Mouse (Mus musculus): ENCODE data around the gene Akt1. TPM values are rescaled to one million over a fixed set of nuclear protein-coding genes. Genes with fewer than 3 reads are reported as not detected.

Gene Akt1
- polyA plus RNA-seq (2012; rRNA removed), result 105 and 137 TPM in 2 replicates

DNA sequence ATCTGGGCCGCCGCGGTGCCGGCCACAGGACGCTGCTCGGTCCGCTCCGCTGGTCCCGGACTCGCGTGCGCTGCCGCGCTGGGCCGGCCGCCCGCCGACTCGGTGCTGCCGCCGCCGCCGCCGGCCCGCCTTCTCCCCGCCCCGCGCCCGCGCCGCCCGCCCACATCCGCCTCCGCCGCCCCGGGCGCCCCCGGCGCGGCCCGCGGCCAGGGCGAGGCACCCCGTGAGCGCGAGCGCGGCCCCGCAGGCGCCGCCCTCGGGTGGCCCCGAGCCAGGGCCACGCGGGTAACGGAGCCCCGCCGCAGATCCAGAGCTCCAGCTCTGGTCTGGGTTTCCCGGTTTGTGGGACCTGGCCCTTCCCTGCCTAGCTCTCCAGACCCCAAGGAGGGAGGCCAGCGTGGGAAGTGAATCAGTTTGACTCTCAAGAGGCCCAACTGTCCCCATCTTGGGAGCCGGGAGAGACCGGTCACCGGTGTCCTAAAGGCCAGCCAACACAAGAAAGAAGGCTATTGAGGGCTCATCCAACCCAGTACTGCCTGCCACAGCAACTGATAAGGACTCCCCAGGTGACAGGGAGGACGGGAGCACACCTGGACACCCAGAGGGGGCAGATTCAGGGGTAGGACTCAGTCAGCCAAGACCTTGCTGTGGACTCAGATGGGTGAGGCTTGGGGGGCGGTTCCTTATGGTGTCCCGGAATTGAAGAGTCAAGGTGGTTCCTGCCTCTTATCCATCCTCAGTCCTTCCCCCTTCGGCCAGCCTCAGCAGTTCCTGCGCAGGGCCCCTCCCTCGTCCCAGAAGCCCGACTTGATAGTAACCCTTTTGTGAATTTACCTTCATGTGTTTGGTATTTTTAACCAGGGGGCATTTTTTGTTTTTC, at the start of gene Akt1:
Gene Akt1, minus strand, starts transcription at position 753 of the 880 bp plus-strand sequence.
- H3K4me1 ChIP-seq (ENCODE audit: control insufficient read depth, insufficient read depth, insufficient read length), result peaks cover 17% of the 10 kb centered on the region
- 8% methylated on average over 70 of the region's 70 CpGs for WGBS
- peak within 1 kb of the TSS; percentile 89 for H3K27ac ChIP-seq (ENCODE audit: insufficient read depth, low read length)
- no peak for TF ChIP-seq CTCF (IDR thresholded peaks at IDR 0.05; ENCODE audit: extremely low read depth, insufficient read depth, insufficient read length, insufficient replicate concordance)
- peak; percentile 10; the same call in 1 of the 2 replicates for TF ChIP-seq POLR2A (IDR thresholded peaks at IDR 0.05; ENCODE audit: low read depth, low read length)
- peak within 1 kb of the TSS; percentile 72 for H3K4me3 ChIP-seq (ENCODE audit: extremely low read depth, insufficient read depth, insufficient read length)
- peaks cover 5% of the 10 kb centered on the region for H3K27me3 ChIP-seq (ENCODE audit: control insufficient read depth, insufficient read depth, low read length)
- peaks cover 3% of the 10 kb centered on the region; the same call in 1 of the 2 replicates for H3K36me3 ChIP-seq (ENCODE audit: control insufficient read depth, insufficient read depth, low read length)
- peak in 1 of 2 experiments; percentile 40 for DNase-seq (ENCODE audit: low read depth in 1 of 2, low spot score in 2 of 2)

GRCm38 (mm10) chr12:112724077-112724805, 49.6 kb upstream of the Akt1 start:
- Histone ChIP-seq H3K4me1 (ENCODE audit: control insufficient read depth, insufficient read depth, insufficient read length) (peaks cover 5% of the 10 kb centered on the region; the same call in 1 of the 2 replicates), H3K27ac (ENCODE audit: insufficient read depth, low read length) (no peak overlapping the region), H3K4me3 (ENCODE audit: extremely low read depth, insufficient read depth, insufficient read length) (no peak overlapping the region), H3K36me3 (ENCODE audit: control insufficient read depth, insufficient read depth, low read length) (no peaks in the 10 kb centered on the region), H3K27me3 (ENCODE audit: control insufficient read depth, insufficient read depth, low read length) (peaks cover 7% of the 10 kb centered on the region; the same call in 1 of the 2 replicates)
- TF ChIP-seq CTCF (IDR thresholded peaks at IDR 0.05; ENCODE audit: extremely low read depth, insufficient read depth, insufficient read length, insufficient replicate concordance) (peak; percentile 29; the same call in 1 of the 2 replicates), POLR2A (IDR thresholded peaks at IDR 0.05; ENCODE audit: low read depth, low read length) (no peak)
- DNase-seq (ENCODE audit: low read depth in 1 of 2, low spot score in 2 of 2), result peak; percentile 61 to 72
- WGBS, result 83% methylated on average over 11 of the region's 11 CpGs

- Histone ChIP-seq H3K4me3 (ENCODE audit: extremely low read depth, insufficient read depth, insufficient read length) (no peak overlapping the region), H3K36me3 (ENCODE audit: control insufficient read depth, insufficient read depth, low read length) (no peaks in the 10 kb centered on the region), H3K27me3 (ENCODE audit: control insufficient read depth, insufficient read depth, low read length) (peaks cover 7% of the 10 kb centered on the region; the same call in 1 of the 2 replicates), H3K4me1 (ENCODE audit: control insufficient read depth, insufficient read depth, insufficient read length) (peaks cover 5% of the 10 kb centered on the region; the same call in 1 of the 2 replicates), H3K27ac (ENCODE audit: insufficient read depth, low read length) (no peak overlapping the region)
- no peak for DNase-seq (ENCODE audit: low read depth in 1 of 2, low spot score in 2 of 2)
- 90% methylated on average over 6 of the region's 6 CpGs for WGBS
- TF ChIP-seq POLR2A (IDR thresholded peaks at IDR 0.05; ENCODE audit: low read depth, low read length) (no peak), CTCF (IDR thresholded peaks at IDR 0.05; ENCODE audit: extremely low read depth, insufficient read depth, insufficient read length, insufficient replicate concordance) (no peak)
Observed at GRCm38 (mm10) chr12:112723445-112723844, 48.8 kb upstream of the Akt1 start.

DNA sequence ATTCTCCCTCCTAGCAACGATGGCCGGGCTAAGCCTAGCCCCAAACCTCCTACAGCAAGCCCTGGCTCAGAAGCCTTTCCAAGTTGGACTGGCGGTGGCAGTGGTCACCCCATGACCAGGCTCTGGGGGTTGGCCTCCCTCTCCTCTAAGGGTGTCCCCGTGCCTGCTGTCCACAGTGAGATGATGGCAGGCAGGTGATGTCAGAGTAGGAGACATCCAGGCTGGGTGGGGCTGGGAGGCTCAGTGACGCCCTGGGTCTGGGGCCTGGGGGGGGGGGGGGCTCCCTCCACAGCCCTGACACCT, 48.3 kb upstream of the Akt1 start:
- WGBS, result 39% methylated on average over 5 of the region's 5 CpGs
- no peak for TF ChIP-seq POLR2A (IDR thresholded peaks at IDR 0.05; ENCODE audit: low read depth, low read length)
- no peak for TF ChIP-seq CTCF (IDR thresholded peaks at IDR 0.05; ENCODE audit: extremely low read depth, insufficient read depth, insufficient read length, insufficient replicate concordance)

DNA sequence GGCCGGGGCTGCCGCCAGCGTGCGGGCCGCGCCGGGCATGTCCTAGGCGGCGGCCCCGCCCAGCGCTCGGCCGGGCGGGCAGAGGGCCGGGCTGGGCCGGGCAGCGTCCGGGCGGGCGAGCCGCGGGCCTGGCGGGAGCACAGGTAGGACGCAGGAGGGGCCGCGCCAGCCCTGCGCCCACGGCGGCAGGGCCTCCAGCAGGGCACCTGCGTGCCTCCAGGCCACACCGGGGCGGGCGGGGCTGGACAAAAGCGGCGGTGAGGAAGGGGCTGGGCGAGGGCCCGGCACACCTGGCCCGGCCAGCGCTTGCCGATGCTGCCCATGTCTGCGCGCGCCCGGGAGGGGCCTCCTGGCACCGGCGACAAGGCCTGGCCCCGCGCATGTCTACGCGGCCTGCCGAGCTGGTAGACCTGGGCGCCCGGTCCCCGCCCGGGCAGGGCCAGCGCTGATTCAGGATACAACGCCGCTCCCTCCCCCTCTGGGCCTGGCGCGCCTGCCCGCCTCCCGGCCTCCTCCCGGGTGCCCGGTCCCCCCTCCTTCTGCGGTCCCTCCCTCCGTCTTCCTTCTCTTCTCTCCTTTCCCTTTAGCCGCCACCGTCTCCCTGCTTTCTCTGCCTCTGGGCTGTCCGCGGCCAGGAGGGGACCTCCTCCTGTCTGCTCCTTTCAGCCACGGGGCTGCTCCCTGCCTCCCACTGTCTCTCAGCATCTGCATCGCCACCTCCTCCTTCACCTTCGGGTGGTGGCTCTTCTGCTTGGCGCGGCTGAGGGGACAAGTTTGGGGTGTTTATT, 47.8 kb upstream of the Akt1 start:
- Histone ChIP-seq H3K27me3 (ENCODE audit: control insufficient read depth, insufficient read depth, low read length) (peaks cover 7% of the 10 kb centered on the region; the same call in 1 of the 2 replicates), H3K36me3 (ENCODE audit: control insufficient read depth, insufficient read depth, low read length) (no peaks in the 10 kb centered on the region), H3K4me3 (ENCODE audit: extremely low read depth, insufficient read depth, insufficient read length) (peak overlapping the region; percentile 65), H3K4me1 (ENCODE audit: control insufficient read depth, insufficient read depth, insufficient read length) (peaks cover 5% of the 10 kb centered on the region; the same call in 1 of the 2 replicates), H3K27ac (ENCODE audit: insufficient read depth, low read length) (no peak overlapping the region)
- no peak for TF ChIP-seq CTCF (IDR thresholded peaks at IDR 0.05; ENCODE audit: extremely low read depth, insufficient read depth, insufficient read length, insufficient replicate concordance)
- TF ChIP-seq POLR2A (IDR thresholded peaks at IDR 0.05; ENCODE audit: low read depth, low read length), result no peak
- WGBS, result 1% methylated on average over 67 of the region's 75 CpGs
- peak in 1 of 2 experiments; percentile 18 for DNase-seq (ENCODE audit: low read depth in 1 of 2, low spot score in 2 of 2)

More for the DNA sequence above, 48.3 kb upstream of the Akt1 start:
- H3K4me3 ChIP-seq (ENCODE audit: extremely low read depth, insufficient read depth, insufficient read length), result peak overlapping the region; percentile 65; the same call in 1 of the 2 replicates
- no peaks in the 10 kb centered on the region for H3K36me3 ChIP-seq (ENCODE audit: control insufficient read depth, insufficient read depth, low read length)
- H3K4me1 ChIP-seq (ENCODE audit: control insufficient read depth, insufficient read depth, insufficient read length), result peaks cover 5% of the 10 kb centered on the region; the same call in 1 of the 2 replicates
- no peak overlapping the region for H3K27ac ChIP-seq (ENCODE audit: insufficient read depth, low read length)
- peaks cover 7% of the 10 kb centered on the region; the same call in 1 of the 2 replicates for H3K27me3 ChIP-seq (ENCODE audit: control insufficient read depth, insufficient read depth, low read length)
- DNase-seq (ENCODE audit: low read depth in 1 of 2, low spot score in 2 of 2), result no peak
